Mouse (Mus musculus): ENCODE results near the gene Nutm1. TPM values are rescaled to one million over a fixed set of nuclear protein-coding genes. Genes with fewer than 3 reads are reported as not detected.

Nutm1 gene
- polyA plus RNA-seq, 1 experiment from 2014 or later, result not detected

DNA sequence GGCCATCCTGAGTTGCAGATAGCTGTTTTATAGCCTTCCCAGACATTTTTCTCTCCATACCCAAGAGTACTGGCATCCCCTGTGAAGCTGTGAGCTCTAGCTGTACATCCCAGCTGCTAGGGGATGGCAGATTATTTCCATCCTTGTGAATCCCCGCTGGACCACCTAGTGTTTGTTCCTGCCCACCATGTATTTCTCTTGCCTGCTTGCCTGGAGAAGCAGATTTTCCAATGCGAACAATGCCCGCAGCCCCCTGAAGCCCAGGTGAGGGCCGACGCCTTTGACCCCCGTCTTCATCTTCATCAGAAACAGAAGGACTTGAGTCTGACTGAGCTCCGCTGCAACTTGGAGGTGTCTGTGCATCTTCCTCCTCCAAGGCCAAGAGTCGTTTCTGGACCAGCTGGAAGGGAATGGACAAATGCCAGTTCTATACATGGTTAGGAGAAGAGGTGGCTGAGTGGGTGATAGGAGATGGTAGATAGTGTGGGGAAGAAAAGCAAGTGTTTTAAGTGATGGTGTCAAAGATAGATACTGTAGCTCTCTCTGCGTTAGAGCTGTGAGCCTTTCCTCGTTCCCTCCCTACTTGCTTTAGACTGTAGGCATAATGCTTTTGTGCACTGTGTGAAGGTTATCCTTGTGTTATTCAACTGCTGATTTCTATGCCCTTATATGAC, 9.2 kb downstream of the Nutm1 start:
- Histone ChIP-seq H3K4me1 (no peaks in the 10 kb centered on the region), H3K4me3 (replicated peaks) (no peak overlapping the region), H3K9ac (no peak overlapping the region), H3K27ac (no peak overlapping the region), H3K36me3 (replicated peaks) (peaks cover 11% of the 10 kb centered on the region), H3K9me3 (no peaks in the 10 kb centered on the region), H3K4me2 (no peak overlapping the region), H3K27me3 (no peaks in the 10 kb centered on the region)
- ATAC-seq (ENCODE audit: low FRiP score), result no peak
- WGBS, result 92% methylated on average over 10 of the region's 10 CpGs

DNA sequence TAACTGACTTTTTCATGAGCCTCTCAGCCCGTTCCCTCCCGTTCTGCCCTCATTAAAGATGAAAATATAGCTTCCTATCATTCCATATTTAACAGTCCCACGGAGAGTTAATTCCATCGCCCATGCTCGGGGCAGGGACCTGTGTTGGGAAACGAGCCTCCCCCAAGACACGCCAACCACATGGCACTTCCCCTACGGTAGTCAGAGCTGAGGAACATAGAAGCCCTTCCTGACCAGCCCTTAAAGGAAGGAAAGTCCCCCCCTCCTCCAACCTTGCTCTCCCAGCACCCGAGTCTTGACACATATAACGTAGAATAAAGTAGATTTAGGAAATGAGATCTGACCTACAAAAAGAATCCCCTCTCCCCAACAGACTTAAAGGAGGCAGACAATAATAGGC, 11.8 kb downstream of the Nutm1 start:
- Histone ChIP-seq H3K9me3 (no peaks in the 10 kb centered on the region), H3K9ac (no peak overlapping the region), H3K4me3 (replicated peaks) (no peak overlapping the region), H3K27ac (no peak overlapping the region), H3K36me3 (replicated peaks) (peaks cover 26% of the 10 kb centered on the region), H3K4me2 (no peak overlapping the region), H3K27me3 (no peaks in the 10 kb centered on the region), H3K4me1 (no peaks in the 10 kb centered on the region)
- ATAC-seq (ENCODE audit: low FRiP score), result no peak
- WGBS, result 87% methylated on average over 10 of the region's 10 CpGs

DNA sequence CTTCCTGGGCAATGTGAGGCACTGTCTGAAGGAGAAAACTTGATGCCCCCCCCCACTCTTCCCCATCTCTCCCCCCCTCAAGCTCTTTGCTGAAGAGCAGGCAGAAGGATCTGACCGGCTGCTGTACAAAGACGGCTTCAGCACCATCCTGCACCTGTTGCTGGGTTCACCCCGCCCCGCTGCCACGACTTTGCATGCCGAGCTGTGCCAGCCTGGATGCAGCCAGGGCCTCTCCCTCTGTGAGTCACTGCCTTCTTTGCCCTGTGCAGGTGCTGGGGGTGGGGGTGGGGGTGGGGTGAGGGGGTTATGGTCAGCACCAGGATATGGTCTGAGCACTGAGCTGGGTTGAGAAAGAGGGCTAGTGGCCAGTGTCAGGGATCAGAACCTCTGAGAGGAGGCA, 12.9 kb downstream of the Nutm1 start:
- Histone ChIP-seq H3K4me2 (no peak overlapping the region), H3K9me3 (no peaks in the 10 kb centered on the region), H3K36me3 (replicated peaks) (peaks cover 26% of the 10 kb centered on the region), H3K4me3 (replicated peaks) (no peak overlapping the region), H3K27ac (no peak overlapping the region), H3K9ac (no peak overlapping the region), H3K27me3 (no peaks in the 10 kb centered on the region), H3K4me1 (no peaks in the 10 kb centered on the region; the same call in 1 of the 2 replicates)
- WGBS, result 94% methylated on average over 6 of the region's 6 CpGs
- no peak for ATAC-seq (ENCODE audit: low FRiP score)

DNA sequence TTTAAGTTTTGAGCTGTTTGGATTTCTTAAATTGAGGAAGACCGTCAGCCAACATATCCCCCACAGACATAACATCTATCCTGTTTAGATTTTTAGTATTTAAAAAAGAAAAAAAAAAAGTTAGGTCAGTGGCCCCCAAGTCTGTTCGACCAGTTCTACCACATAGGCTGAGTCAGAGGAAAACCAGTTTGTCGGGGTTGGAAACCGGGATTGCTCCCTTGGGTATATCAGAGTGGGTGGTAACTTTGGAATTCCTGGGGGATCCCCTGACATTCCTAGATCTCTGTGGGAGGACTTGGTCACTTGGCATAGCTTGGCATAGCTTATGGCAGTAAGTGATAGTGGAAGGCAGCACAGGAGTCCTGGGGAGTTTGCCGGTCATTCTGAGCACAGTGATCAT, 13.8 kb downstream of the Nutm1 start:
- H3K4me3 ChIP-seq (replicated peaks), result no peak overlapping the region
- no peak overlapping the region for H3K27ac ChIP-seq
- peaks cover 5% of the 10 kb centered on the region for H3K4me1 ChIP-seq
- peaks cover 26% of the 10 kb centered on the region for H3K36me3 ChIP-seq (replicated peaks)
- H3K9me3 ChIP-seq, result no peaks in the 10 kb centered on the region
- H3K9ac ChIP-seq, result no peak overlapping the region
- H3K4me2 ChIP-seq, result no peak overlapping the region
- no peak for ATAC-seq (ENCODE audit: low FRiP score)
- H3K27me3 ChIP-seq, result no peaks in the 10 kb centered on the region
- 91% methylated on average over 5 of the region's 5 CpGs for WGBS

DNA sequence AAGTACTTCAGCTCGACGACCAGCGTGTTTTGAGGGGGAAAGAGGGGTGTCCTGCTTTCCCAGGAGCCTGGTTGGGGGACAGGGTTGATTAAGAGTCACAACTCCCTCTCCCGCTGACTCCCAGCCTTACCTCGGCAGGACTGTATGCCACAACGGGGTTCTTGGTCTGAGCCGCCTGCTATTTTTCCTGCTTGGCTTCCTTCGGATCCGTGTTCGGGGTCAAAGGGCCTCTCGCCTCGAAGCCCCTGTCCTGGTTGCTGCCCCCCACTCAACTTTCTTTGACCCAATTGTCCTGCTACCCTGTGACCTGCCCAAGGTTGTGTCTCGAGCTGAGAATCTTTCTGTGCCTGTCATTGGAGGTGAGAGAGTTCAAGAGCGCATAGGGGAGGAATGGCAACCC, 17.3 kb downstream of the Nutm1 start:
- peaks cover 26% of the 10 kb centered on the region for H3K36me3 ChIP-seq (replicated peaks)
- H3K27ac ChIP-seq, result no peak overlapping the region
- H3K4me1 ChIP-seq, result peaks cover 10% of the 10 kb centered on the region
- H3K4me3 ChIP-seq (replicated peaks), result no peak overlapping the region
- H3K27me3 ChIP-seq, result 0 out of 2 replicates have a peak, but pooled peaks cover 7% of the 10 kb centered on the region
- no peak overlapping the region for H3K9ac ChIP-seq
- ATAC-seq (ENCODE audit: low FRiP score), result no peak
- no peaks in the 10 kb centered on the region for H3K9me3 ChIP-seq
- no peak overlapping the region for H3K4me2 ChIP-seq
- 88% methylated on average over 14 of the region's 14 CpGs for WGBS

DNA sequence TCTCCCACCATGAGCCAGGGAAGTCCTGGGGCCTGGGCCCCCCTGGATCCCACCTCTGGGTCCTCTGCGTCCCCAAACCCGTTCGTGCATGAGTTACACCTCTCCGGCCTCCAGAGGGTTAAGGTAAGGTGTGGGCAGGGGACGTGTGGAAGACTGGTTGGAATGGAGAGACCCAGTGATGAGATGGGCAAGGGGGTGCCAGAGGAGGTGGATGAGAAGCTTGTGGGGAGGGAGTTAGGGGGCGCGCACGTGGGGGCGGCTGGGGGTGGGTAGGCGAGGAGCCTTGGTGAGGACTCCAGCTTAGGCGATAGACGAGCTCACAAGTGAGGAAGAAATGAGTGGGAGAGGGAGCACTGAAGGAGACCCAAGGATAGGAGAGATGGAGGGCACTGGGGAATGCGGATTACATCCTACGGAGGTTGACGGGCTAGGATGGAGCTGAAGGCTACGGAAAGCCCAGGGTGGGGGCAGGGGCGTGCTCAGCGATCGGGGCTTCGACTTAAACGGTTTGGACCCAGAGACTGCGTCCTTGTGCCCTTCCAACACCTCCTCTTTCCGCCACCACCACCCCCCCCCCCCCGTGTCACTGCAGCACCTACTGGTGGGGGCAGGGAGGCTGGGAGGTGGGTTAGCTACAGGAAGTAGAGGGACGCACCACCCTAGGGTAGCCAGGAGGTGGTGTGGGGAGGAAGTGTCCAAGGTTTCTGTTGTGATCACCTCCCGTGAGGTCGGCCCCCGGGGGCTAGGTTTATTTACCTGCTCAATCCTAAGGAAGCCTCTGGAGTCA, 19.0 kb downstream of the Nutm1 start:
- peak; percentile 71 for ATAC-seq (ENCODE audit: low FRiP score)
- H3K4me3 ChIP-seq (replicated peaks), result peak overlapping the region; percentile 74
- H3K27ac ChIP-seq, result peak overlapping the region; percentile 97
- under 1% methylated on average over 28 of the region's 28 CpGs for WGBS
- 0 out of 2 replicates have a peak, but pooled peaks cover 7% of the 10 kb centered on the region for H3K27me3 ChIP-seq
- H3K4me2 ChIP-seq, result peak overlapping the region; percentile 88
- H3K36me3 ChIP-seq (replicated peaks), result peaks cover 15% of the 10 kb centered on the region
- H3K9ac ChIP-seq, result peak overlapping the region; percentile 77
- H3K9me3 ChIP-seq, result no peaks in the 10 kb centered on the region
- peaks cover 10% of the 10 kb centered on the region for H3K4me1 ChIP-seq

DNA sequence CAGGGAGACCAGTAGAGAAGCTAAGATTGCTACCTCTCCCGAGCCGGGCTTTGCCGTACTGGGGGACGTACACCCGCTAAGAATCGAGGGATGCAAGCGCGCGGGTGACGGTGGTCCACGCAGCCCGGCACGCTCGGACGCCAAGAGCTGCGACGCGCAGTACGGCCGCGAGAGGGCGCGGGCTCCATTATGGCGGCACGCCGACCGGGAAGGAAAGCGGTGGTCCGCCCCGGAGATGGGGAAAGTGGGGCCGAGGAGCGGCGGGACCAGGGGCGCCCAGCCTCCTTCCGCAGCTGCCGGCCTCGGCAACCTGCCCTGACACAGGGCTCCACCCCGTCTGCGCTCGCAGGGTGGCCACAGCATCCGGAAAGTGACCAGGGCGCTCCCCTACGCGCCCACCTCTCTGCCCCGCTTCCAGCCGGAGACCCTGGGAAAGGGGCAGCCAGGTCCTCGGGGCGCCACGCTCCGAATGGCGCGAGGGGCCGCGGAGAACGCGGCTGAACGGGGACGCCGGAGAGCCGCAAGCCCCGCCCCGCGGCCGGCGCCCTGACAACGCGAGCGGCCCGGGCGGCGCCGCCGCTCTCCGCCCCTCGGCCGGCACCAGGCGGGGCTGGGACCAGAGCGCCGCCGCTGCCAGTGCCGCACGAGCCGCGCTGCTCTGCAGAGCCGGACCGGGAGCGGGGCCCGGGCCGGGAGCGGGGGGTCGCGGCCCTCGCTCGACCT, 19.7 kb downstream of the Nutm1 start, which contains the start of gene Lpcat4:
Gene Lpcat4, plus strand, starts transcription at position 257 of the 723 bp plus-strand sequence.
- WGBS, result under 1% methylated on average over 83 of the region's 94 CpGs
- peak within 1 kb of the TSS; percentile 88 for H3K4me2 ChIP-seq
- H3K4me1 ChIP-seq, result peaks cover 10% of the 10 kb centered on the region
- H3K4me3 ChIP-seq (replicated peaks), result peak within 1 kb of the TSS; percentile 74
- peak; percentile 90 for ATAC-seq (ENCODE audit: low FRiP score)
- no peaks in the 10 kb centered on the region for H3K9me3 ChIP-seq
- peaks cover 9% of the 10 kb centered on the region for H3K36me3 ChIP-seq (replicated peaks)
- H3K27me3 ChIP-seq, result 0 out of 2 replicates have a peak, but pooled peaks cover 7% of the 10 kb centered on the region
- peak within 1 kb of the TSS; percentile 77 for H3K9ac ChIP-seq
- H3K27ac ChIP-seq, result peak within 1 kb of the TSS; percentile 97

DNA sequence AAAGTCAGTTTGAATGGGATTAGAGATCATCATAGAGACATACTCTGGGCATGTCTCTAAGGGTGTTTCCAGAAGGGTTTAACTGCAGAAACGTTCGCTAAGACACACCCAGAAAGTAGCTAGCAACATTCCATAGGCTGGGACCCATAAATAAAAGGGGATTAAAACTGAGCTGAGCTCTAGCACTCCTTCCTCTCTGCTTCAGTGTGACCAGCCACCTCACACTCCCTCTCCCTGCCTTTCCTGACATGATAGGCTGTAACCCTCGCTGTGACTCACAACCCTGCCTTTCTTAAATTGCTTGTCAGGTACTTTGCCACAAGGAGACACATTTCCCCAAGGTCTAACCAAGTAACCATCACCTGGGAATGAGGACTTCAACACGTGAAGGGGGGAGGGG, 21.1 kb downstream of the Nutm1 start:
- Histone ChIP-seq H3K4me3 (replicated peaks) (no peak overlapping the region), H3K9ac (no peak overlapping the region), H3K27ac (no peak overlapping the region), H3K4me2 (no peak overlapping the region; the same call in 1 of the 2 replicates), H3K9me3 (no peaks in the 10 kb centered on the region), H3K27me3 (0 out of 2 replicates have a peak, but pooled peaks cover 7% of the 10 kb centered on the region), H3K36me3 (replicated peaks) (no peaks in the 10 kb centered on the region), H3K4me1 (peaks cover 10% of the 10 kb centered on the region)
- WGBS, result 11% methylated on average over 4 of the region's 4 CpGs
- ATAC-seq (ENCODE audit: low FRiP score), result no peak

DNA sequence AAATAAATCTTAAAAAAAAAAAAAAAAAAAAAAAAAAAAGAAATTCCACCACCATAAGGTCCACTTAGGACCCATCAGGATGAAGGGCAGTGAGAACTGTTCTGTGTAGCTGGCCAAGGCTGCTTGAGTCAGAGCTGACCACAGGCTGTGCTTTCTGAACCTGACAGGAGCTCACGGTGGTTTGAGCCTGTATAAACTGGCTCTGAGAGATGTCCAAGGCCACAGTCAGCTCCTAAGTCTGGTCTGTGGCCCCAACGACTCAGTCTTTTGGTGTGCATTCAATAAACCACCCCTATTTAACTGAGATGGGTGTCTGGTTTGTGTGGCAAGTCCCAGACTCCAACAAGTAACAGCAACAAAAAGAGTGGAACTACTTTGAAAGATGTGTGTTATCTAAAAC, 22.5 kb downstream of the Nutm1 start:
- H3K4me2 ChIP-seq, result no peak overlapping the region
- peaks cover 10% of the 10 kb centered on the region for H3K4me1 ChIP-seq
- ATAC-seq (ENCODE audit: low FRiP score), result no peak
- H3K9me3 ChIP-seq, result no peaks in the 10 kb centered on the region
- no peak overlapping the region for H3K27ac ChIP-seq
- no peak overlapping the region for H3K9ac ChIP-seq
- H3K4me3 ChIP-seq (replicated peaks), result no peak overlapping the region
- WGBS, result 78% methylated on average over 2 of the region's 2 CpGs
- no peaks in the 10 kb centered on the region for H3K36me3 ChIP-seq (replicated peaks)
- 0 out of 2 replicates have a peak, but pooled peaks cover 7% of the 10 kb centered on the region for H3K27me3 ChIP-seq

DNA sequence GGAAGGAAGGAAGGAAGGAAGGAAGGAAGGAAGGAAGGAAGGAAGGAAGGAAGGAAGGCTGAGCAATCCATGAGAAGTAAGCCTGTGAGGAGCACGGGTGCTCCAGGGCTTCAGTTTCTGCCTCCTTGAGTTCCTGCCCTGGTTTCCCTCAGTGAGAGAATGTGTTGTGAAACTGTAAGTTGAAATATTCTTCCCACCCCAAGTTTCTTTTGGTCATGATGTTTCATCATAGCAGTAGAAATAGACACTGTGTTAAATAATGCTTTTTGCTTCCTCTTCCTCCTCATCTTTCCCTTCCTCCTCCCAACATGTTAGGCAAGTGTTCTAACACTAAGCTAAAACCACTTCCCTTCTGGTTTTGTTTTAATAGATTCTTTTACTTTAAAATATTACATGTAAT, 26.5 kb downstream of the Nutm1 start:
- no peaks in the 10 kb centered on the region for H3K4me1 ChIP-seq
- no peaks in the 10 kb centered on the region for H3K36me3 ChIP-seq (replicated peaks)
- ATAC-seq (ENCODE audit: low FRiP score), result no peak
- WGBS, result 80% methylated on average over 1 of the region's 1 CpGs
- no peaks in the 10 kb centered on the region for H3K9me3 ChIP-seq
- H3K4me3 ChIP-seq (replicated peaks), result no peak overlapping the region
- no peak overlapping the region for H3K27ac ChIP-seq
- no peak overlapping the region for H3K9ac ChIP-seq
- H3K4me2 ChIP-seq, result no peak overlapping the region
- no peaks in the 10 kb centered on the region for H3K27me3 ChIP-seq

DNA sequence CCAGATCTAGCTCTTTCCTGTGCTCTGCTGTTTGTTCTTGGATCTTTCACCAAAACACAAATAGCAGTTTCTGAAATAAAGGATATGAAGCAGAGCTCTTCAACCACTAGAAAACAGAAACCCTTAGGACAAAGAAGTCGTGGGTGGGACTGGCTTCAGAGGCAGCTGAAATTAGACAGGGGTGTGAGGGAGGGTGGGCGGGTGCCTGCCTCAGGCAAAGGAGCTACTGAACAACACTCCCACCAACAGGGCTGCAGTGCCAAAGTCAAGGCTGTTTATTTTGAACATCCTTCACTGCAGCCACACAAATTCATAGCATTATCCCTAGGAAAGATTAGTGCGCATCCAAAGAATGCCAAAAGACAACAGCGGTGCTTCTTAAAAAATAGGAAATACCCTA, 34.7 kb downstream of the Nutm1 start:
- no peaks in the 10 kb centered on the region for H3K4me1 ChIP-seq
- no peaks in the 10 kb centered on the region for H3K9me3 ChIP-seq
- H3K27ac ChIP-seq, result no peak overlapping the region
- no peaks in the 10 kb centered on the region for H3K36me3 ChIP-seq (replicated peaks)
- no peak overlapping the region for H3K4me2 ChIP-seq
- no peak overlapping the region for H3K4me3 ChIP-seq (replicated peaks)
- no peak overlapping the region for H3K9ac ChIP-seq
- no peak for ATAC-seq (ENCODE audit: low FRiP score)
- 81% methylated on average over 4 of the region's 4 CpGs for WGBS
- no peaks in the 10 kb centered on the region for H3K27me3 ChIP-seq

DNA sequence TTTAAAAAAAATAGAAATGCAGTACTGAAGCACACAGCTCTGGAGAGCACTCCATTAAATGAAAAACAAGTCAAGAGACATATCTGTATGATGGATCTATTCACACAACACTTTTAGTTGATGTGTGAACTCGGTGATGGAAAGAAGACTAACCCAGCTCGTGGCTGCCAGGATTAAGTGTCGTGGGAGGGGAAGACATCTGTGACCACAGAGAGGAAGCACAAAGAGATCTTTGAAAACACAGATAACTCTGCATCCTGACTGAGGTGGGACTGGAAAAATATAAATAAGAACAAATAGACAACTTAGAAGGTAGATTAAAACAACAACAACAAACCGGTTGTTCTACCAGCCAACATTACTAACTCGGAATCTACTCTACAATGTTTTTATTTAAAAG, 36.5 kb downstream of the Nutm1 start:
- Histone ChIP-seq H3K4me2 (no peak overlapping the region), H3K27ac (no peak overlapping the region), H3K4me3 (replicated peaks) (no peak overlapping the region), H3K9me3 (no peaks in the 10 kb centered on the region), H3K36me3 (replicated peaks) (no peaks in the 10 kb centered on the region), H3K27me3 (no peaks in the 10 kb centered on the region), H3K9ac (no peak overlapping the region), H3K4me1 (no peaks in the 10 kb centered on the region)
- WGBS, result 82% methylated on average over 5 of the region's 5 CpGs
- ATAC-seq (ENCODE audit: low FRiP score), result no peak
